Mouse (Mus musculus): ENCODE results near the gene Atxn1.

DNA sequence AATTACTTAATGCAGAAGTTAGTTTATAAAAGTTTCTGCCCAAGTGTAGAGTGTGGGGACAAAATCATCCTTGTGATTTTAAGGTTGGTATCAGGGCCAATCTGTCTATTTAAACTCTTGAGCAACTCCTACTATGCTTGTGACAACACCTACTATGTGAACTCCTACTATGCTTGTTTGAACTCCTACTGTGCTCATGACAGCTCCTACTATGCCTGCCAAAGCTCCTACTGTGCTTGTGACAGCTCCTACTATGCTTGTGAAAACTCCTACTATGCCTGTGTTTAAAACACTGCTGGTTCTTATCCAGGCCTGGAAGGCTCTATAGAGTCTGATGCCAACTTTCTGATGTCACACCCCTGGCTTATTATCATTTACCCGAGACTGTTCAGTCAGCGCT is 292.2 kb downstream of the Atxn1 start:
- TF ChIP-seq CTCF (IDR thresholded peaks at IDR 0.05), result no peak
- no peak for TF ChIP-seq EP300 (IDR thresholded peaks at IDR 0.05)

Data from lung, postnatal 0 days (tissue).